Mouse (Mus musculus) 3T3-L1 (cell line): ENCODE data around the gene Saa3.
"Not testable (repeated sequence)": the region's sequence is repeated elsewhere in the genome, so short reads cannot be mapped to it uniquely, and the experiment has no call there.

Experiments used
- DNase-seq: peaks from one replicate; pipeline ENCODE4 v3.0.0-alpha.2; 2015; ENCODE audit warnings: low read depth, low spot score

The Saa3 gene

DNA sequence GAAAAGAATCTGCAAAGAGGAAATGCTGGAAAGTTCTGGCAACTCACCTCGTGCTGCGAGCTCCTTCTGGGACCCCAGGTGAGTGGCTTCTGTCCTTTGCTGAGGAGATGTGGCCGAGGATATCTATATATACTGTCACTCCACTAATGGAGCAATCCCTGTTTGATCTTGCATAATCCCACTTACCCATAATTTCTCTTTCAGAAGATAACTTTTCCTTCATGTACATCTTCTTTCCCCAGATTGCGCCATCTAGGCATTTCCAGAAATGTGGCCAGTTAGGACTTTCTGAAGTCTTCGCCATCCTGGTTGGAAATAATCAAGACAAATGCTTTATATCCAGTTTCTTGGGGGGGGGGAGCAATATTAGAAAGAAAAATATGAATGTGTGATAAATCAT lies at the start of gene Saa3:
TSS of gene Saa3 (minus strand) at position 101 of the 400 bp plus-strand sequence.
- DNase-seq, result no peak

DNA sequence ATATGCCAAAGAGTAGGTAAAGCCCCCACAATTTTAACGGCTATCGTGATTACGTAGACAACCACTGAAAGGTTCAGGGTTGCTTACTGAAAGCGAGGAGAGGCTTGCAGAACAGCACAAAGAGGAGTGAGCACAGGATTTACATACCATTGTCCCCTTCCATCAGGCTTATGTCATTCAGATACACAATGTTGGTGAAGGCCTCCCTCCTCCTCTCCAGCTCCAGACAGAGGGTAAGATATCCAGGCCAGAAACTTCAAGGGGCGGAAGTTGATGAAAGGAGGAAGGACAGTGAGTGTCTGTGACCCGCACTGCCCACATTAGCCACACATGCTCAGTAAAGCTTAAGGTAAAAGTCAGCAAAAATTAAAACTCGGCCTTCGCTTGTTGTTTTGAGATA lies 49.2 kb upstream of the Saa3 start:
- no peak for DNase-seq

DNA sequence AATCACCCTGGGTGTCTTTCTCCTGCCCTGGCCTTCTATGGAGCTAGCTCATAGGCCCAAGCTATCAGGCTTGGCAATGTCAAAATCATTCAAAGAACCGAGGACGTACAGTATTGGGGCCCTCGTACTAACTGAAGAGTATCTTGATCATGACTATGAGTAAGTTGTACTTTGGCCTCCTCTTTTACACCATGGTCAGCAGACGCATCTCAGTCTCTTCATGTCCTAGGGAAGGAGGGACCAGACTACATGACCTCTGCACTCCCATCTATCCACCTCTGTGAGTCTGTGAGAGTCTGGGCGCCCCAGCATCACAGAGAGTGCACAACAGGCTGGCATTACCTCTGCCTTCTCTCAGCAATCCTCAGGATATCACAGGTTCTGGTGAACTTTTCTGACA lies 47.1 kb upstream of the Saa3 start:
- no peak for DNase-seq

DNA sequence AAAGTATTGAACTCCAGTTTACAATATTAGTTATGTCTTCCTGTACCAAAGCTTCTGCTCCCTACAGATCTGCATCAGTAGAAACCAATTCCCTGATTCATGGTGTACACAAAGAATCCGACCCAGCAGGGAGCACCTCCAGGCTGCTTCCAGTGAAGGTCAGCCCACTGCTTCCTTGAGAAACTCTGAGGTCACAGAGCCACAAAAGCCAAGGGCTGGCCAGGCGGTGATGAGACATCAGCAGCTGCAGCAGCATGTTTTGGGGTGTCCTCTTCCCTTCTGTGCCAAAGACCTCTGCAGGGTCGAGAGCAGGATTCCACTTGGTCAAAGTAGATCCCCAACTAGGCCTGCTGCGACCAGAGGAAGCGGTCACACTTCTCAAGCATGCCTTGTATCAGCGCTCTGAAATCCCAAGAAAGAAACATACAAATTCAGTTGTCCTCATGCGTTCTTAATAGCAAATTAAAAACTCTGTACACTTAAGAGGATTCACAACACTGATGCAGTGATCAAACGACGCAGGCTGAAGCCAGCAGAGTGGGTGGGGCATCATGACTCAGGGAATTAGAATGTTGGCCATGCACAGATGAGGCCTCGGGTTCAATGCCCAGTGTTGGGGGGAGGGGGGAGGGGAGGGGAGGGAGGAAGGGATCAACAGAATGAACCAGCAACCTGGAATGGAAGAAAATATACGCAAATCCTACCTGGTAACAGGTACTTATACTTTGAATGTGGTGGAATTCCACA lies 45.7 kb upstream of the Saa3 start:
- DNase-seq, result peak; percentile 71

DNA sequence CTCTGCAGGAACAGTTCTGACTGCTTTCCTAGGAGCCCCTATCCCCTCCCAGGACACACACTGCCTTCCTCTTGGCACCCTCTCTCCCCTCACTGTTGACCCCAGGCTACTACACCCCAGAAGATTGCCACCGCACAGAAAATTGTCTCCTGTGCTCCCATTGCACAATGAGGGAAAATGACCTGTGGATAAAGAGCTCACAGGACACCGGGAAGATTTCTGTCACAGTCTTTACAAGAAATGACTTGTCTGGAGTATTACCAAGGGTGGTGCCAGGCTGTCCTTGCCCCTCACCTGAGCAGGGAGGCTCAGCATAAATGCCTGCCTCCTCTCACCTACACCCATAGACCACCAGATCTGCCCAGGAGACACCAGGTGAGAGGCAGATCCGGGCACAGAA lies 36.0 kb upstream of the Saa3 start, which contains the start of gene Saa2:
TSS of gene Saa2 (plus strand) at position 301 of the 400 bp plus-strand sequence.
- DNase-seq, result no peak

DNA sequence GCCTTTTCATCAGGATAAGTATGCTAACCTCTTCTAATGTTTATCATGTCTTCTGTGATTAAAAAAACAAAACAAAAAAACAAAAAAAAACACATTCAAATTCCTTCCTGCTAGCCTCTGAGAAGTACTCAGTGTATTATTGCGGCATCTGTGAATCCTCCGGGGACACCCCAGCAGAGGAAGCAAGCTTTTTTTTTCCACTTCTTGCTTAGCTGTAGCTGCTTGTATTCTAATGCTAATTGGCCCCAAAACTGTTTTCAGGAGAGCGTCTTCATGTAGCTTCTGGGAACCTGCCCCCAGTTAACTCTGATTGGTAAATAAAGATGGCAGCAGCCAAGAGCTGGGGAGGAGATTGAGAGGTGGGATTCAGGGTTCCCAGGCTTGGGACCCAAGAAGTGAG lies 33.0 kb upstream of the Saa3 start:
- no peak for DNase-seq

DNA sequence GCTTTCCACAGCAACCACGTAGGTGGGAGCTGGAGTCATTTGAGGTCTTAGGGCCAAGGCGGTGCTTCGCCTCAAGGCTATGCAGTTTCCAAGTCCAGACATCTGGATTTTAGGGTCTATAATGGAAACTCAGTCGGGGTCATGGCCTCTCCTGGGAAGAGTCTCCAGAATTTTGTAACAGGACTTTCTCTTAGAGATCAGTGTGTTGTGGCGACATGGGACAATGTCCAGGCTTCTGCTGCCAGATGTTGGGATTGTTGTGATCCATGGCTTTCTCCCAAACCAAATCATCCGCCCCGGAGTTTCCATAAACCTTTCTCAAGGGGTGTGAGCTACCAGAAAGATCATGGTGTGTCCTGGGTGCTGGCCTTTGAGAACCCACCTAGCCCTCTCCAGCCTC lies 30.9 kb upstream of the Saa3 start:
- DNase-seq, result no peak

DNA sequence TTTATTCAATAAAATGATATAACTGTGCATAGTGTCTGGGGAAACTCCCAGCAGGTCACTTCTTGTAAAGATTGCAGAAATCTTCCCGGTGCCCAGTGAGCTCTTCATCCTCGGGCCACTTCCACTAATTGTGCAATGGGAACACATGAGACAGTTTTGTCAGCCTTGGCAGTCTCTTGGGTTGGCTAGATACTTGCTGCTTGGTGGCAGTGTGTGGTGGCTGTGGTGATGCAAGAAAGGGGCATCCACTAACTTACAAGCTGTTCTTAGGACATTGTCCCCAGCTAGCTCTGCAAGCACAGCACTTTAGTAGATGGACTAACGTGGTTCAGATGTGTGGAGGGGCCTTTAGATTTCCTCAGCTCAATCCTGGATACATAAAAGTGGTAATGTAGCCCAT lies 30.3 kb upstream of the Saa3 start:
- no peak for DNase-seq

DNA sequence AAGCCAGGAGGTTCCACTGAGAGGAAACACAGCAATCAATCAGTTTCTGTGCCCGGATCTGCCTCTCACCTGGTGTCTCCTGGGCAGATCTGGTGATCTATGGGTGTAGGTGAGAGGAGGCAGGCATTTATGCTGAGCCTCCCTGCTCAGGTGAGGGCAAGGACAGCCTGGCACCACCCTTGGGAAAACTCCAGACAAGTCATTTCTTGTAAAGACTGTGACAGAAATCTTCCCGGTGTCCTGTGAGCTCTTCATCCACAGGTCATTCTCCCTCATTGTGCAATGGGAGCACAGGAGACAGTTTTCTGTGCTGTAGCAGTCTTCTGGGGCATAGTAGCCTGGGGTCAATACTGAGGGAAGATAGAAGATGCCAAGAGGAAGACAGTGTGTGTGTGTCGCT lies 27.4 kb upstream of the Saa3 start, which contains the start of gene Saa1:
TSS of gene Saa1 (minus strand) at position 101 of the 400 bp plus-strand sequence.
- DNase-seq, result not testable (repeated sequence)

DNA sequence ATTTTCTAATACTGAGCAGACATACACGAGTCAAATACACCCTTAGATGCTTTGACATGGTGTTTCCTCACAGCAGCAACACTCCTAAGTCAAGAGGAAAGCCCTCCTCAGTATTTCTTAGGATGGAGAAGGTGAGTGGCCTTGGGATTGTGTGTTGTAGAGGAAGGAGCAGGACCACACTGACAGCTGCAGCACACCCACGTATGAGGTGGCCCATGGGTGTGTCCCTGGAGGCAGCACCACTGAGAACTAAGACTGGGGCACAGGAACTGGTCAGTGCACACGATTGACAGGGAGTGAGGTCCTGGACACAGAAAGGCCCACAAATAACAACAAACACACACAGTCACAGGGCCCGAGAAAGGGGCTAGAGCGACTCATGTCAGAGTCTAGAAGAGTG lies 24.5 kb upstream of the Saa3 start:
- DNase-seq, result not testable (repeated sequence)

DNA sequence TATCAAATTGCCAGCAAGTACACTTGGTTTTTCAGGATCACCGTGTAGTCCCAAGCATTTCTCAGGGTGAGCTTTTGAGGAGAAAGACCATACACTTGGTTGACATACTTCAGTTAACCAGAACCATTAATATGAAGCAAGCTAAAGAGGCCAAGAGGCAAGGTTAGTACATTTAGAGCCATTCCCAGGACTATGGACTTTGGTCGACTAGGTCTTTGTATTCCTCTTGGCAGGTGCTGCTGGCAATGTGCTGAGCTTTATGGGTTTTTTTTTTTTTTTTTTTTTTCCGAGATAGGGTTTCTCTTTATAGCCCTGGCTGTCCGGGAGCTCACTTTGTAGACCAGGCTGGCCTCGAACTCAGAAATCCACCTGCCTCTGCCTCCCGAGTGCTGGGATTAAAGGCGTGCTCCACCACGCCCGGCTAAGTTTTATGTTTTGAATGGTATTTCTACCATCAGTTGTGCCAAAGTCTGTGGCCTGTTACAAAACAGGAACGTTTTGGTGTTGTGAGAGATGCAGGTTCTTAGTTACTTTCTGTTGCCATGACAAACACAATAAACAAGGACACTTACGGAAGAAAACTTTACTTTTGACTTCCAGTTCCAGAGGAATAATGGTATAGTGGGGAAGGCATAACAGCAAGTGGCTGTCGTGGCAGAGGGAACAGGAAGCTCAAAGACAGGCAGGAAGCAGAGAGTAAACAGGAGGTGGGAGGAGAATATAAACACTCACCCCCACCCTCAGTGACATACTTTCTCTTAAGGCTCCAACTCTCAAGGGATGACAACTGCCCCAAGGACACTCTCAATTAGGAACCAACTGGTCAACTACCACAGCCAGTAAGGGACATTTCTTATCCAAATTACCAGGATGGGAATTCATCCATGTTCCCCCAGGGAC lies 23.3 kb upstream of the Saa3 start:
- DNase-seq, result no peak

DNA sequence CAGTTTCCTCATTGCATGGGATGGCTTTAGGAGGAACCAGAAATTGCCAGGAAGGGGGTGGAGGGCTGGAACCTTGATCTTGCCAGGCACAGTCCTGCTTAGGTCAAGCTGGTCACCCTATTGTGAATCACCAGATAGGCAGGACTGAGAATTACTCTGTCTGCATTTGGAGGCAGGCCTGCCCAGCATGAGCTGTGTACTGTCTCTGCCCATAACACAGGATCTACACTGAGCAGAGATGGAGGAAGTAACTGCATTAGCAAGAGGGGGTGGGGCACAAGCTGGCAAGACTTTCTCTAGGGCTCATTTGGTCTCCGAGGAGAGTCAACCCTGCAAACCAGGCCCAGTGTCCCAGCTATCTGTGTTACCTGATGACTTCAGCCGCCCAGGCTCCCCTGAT lies 19.5 kb upstream of the Saa3 start:
- DNase-seq, result no peak

DNA sequence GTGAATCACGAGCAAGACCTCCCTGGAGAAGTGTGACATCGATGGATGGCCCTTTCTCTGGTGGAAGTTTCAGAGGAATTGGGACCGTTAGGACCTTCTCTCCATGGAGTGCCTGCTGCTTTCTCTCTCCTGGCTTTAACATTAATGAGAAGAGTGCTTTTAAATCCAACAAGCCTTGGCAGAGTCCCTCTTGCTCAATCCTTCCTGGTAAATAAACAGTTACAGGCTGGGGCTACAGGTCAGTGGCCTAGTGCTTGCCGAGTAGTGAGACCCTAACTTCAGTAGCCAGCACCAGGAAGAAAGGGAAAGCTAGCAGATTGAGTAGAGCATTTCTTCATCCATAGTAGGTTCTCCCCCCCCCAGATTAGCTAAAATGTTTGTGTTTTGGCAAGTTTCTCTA lies 17.0 kb upstream of the Saa3 start, which contains the start of gene Saa4:
TSS of gene Saa4 (minus strand) at position 146 of the 400 bp plus-strand sequence.
- no peak for DNase-seq

DNA sequence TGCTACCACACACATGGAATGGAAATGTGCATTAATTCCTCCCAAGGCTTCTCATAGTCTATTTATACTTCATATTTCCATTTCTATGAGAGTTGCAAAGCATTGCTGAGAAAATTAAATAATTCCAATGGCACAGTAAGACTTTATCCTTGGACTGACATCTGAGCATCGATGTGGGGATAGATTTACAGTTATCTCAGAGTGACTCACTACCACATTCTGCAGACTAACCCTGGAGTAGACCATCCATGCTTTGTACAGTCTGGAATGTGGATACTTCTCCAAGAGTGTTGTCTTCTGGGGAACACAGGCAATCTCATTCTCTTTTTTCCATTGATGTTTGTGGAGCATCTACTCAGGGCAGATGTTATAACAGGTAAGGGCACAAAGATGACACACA lies 12.1 kb upstream of the Saa3 start:
- peak; percentile 35 for DNase-seq

DNA sequence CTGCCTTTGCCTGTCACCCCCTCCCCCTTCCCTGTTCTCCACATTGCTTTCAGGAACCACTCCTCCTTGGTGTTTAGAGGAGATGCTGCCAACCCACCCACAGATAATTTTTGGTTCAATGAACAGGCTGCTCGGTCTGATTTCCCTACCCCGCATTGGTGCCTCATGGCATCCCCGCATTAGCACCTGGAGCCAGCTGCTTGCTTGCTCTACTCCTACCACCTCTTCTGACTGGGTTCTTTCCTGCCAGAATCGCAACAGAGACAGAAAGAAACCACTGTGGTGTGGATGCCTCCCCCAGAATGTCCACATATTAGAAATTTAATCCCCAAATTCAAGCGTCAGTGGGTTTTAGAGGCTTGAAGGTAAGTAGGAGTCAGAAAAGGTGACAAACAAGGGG lies 8.9 kb upstream of the Saa3 start:
- no peak for DNase-seq

DNA sequence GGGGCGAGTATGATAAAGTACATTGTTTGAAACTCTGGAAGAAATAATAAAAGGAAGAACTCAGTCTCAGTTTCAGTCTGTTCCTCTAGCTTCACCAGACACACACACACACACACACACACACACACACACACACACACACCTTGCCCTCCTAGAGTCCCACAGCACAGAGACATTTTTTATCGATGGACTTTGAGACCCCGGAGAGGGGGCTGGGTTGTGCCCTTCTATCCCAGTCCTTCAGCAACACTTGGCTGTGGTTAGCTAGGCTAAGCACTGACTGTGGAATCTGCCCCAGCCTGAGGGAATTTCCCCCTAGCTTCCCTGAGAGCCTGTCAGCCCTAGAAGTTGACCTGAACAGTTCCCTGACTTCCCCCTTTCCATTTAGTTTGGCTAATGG lies 8.3 kb upstream of the Saa3 start:
- no peak for DNase-seq

DNA sequence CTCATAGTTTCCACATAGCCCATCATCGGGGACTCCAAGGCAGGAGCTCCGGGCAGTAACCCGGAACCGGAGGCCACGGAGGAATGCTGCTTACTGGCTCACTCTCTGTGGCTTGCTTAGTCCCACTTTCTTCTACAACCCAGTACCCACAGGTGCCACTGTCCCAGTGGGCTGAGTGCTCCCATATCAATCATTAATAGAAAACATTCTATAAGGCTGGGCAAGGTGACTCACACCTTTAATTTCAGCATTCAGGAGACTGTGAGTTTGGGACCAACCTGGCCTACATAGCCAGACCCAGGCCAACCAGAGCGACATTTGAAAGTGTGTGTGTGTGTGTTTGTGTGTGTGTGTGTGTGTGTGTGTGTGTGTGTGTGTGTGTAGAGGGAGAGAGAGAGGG lies 7.9 kb upstream of the Saa3 start:
- DNase-seq, result no peak

DNA sequence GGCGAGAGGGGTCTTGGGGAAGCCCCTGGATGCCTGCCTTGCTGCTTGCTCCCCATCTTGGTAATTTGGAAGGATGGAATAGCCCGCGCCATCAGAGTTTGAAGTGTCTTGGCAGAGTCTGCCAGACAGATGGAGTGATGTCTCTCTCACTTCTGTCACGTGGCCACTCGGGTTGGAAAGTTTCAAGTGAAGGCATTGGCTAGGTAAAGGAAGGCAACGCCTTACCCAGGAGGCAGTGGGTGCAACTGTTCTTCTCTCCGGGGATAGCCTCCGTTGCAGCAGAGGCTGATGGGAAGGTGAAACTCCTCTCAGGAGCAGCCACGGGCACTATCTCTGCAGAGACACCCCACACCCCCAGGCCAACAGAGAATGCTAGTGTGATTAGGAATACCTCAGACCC lies 5.0 kb upstream of the Saa3 start:
- no peak for DNase-seq

DNA sequence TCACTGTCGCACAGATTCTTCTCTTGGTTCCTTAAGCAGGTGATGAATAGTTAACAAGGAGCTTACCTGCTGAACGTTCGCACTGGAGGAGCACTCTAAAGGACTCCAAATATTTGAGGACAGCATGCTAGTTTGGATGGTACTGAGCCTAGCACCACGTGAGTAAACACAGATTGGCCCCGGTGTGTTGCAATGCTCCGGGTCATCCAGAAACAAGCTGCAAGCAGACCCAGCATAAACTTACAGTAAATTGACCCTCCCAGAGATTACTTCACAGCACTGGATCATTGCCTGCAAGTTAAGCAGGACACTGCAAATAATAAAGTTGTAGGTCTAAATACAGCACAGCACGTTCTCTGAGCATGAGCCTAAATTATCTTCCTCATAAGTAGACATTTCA lies 4.0 kb upstream of the Saa3 start:
- peak; percentile 5 for DNase-seq

DNA sequence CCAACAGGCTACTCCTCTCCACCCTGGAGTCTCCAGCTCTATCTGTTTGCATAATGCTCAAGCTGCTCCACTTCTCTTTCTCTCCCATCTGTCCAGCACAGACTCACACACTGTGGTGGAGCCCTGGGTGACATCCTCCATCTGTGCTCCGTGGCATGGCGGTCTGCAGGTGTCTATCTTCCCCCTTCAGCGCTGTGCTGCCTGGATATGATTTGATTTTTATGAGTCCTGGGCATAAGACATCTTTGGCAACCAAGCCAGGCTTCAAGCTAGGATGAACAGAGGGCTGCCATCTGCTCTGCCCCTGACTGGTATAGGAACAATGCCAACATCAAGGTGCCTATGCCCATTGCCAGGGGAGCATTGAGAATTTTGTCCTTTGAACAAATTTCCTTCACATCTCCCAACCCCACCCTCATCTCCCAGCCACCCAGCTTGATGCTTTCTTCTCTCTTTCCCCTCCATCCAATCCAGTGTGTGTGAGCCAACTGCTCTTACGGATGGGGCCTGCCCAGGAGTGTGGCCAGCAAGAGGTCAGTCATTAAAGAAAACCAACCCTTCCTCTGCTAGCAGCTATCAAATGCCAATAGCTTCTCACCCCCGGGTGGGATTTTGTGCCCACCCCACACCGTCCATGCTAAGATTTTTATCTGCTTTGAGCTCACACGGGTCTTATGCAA lies 3.2 kb upstream of the Saa3 start:
- no peak for DNase-seq

DNA sequence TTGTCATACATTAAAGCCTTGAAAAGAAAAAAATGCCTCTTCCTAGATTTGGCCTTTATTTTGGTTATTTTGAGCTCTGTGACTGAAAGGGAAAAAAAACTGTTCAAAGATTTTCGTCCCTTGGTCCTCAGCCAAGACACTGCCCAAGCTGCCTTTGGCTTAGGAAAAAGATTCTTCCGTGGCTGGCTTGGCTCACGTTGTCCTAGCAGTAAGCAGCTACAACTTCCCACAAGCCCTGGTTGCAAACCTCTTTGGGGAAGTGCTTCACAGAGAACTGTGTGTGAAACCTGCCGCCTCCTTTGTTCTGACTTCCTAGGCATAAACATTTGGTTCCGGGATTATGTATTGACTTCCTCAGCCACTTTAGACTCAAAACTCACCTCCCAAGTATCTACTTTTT lies 1.4 kb upstream of the Saa3 start:
- peak; percentile 21 for DNase-seq

DNA sequence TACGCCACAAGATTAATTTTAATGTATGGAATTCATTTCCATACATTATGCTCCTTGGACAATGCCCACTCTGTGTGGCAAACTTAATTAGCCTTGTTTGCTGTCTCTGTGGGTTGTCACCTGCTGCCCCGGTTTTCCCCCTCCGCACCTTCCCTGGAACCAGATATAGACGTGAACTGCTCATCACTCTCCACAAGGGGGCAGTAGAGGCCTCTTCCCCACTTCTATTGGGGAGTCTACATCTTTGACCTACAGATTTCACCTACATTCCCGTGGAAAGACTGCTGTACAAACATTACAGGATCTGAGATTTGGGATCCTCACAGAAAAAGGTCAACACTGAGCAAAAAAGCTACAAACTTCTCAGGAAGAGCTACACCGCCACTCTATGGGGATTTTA lies 982 bp downstream of the Saa3 start:
- peak; percentile 72 for DNase-seq
